Mouse (Mus musculus) olfactory bulb, adult 2 months (tissue): ENCODE results near the gene Ogg1. TPM values are rescaled to one million over a fixed set of nuclear protein-coding genes. Genes with fewer than 3 reads are reported as not detected.

ENCODE experiments used
- H3K27ac ChIP-seq: fragments of 200-500 bp; 2 replicates; pipeline ENCODE4 v1.5.1; 2012; ENCODE audit warnings: low read depth, low read length; ENCODE audit not compliant: insufficient read depth
- H3K4me1 ChIP-seq: fragments of 200-500 bp; 2 replicates; pipeline ENCODE4 v1.6.1; 2012; ENCODE audit warnings: low read length; ENCODE audit not compliant: control insufficient read depth, insufficient read depth
- H3K4me3 ChIP-seq: fragments of 200-500 bp; 2 replicates; pipeline ENCODE4 v1.5.1; 2012; ENCODE audit warnings: mild to moderate bottlenecking, low read depth, low read length, moderate library complexity; ENCODE audit not compliant: insufficient read depth
- CTCF ChIP-seq: fragments of 200-500 bp; IDR thresholded peaks from 2 replicates; pipeline ENCODE4 v1.5.1; 2012; ENCODE audit warnings: low read depth, mild to moderate bottlenecking, low read length, moderate library complexity; ENCODE audit not compliant: insufficient read depth
- POLR2A ChIP-seq: fragments of 200-500 bp; IDR thresholded peaks from 2 replicates; pipeline ENCODE4 v1.6.1; 2012; ENCODE audit warnings: mild to moderate bottlenecking, low read depth, low read length, moderate library complexity; ENCODE audit not compliant: insufficient read depth
- WGBS: fragments of 180-500 bp; shearing (Covaris S2); methylation state at CpG from one replicate; pipeline ENCODE4 v1.1.7; 2018; 5-methylcytosine and 5-hydroxymethylcytosine counted together
- polyA plus RNA-seq: library from polyadenylated mRNA; stranded (reverse); fragments of >200 nt; gene quantifications from 2 replicates; pipeline ENCODE4 v1.2.4, GENCODE M21; 2012; ENCODE audit warnings: low replicate concordance; ENCODE audit not compliant: missing spikeins, insufficient read depth, insufficient read length

Ogg1 gene
- polyA plus RNA-seq, 1 experiment: not detected

DNA sequence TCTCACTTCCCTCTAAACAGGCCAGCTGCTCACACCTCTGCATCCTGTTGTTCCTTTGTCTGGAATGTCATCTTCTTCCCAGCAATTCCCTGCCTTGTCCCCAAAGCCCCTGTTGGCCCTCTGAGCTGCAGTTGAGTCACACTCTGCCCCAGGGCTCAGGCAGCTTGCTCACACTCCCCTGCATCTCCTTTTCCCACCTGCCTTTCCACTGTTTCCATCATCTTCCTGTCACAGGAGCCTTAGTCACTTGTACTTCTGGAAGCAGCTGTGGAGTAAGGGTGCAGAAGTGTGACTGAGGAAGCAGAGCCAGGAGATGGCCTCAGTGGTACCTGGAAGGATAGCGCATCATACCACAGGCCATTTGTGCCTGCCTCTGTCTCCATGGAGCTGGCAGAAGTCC lies 35.5 kb downstream of the Ogg1 start:
- H3K4me1 ChIP-seq: no peaks in the 10 kb centered on the region; the same call in 1 of the 2 replicates
- no peak overlapping the region for H3K27ac ChIP-seq
- TF ChIP-seq POLR2A (no peak), CTCF (no peak)
- 92% methylated on average over 1 of the region's 1 CpGs for WGBS
- no peak overlapping the region for H3K4me3 ChIP-seq

DNA sequence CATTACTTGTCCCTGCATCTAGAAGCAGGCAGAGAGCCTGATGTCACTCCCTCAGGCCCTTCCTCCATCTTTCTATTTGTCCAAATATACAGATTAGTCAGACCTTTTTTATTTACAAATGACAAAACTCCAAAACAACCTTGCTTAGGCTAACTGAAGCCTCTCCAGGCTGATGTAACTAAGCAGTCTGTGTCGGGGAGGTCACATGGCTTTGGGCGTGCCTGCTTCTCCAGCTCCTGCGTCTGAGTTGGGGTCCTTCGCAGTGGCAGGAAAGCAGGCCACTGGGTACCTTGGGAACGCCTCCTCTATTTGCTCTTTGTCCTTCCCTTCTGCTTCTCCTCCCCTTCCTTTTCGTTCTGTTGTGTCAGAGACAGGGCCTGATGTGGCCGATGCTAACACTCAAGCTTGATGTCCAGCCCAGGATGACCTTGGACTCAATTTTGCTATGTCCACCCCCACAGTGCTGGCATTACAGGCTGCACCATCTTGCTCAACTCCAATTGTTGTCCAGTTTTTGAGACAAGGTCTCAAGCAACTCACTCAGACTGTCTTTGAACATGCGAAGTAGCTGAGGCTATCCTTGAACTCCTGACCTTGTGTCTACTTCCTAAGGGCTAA lies 37.9 kb downstream of the Ogg1 start:
- H3K27ac ChIP-seq: no peak overlapping the region
- no peak for TF ChIP-seq POLR2A
- TF ChIP-seq CTCF: no peak
- WGBS: 69% methylated on average over 8 of the region's 8 CpGs
- no peaks in the 10 kb centered on the region; the same call in 1 of the 2 replicates for H3K4me1 ChIP-seq
- no peak overlapping the region for H3K4me3 ChIP-seq

- H3K4me3 ChIP-seq: no peak overlapping the region
- no peaks in the 10 kb centered on the region; the same call in 1 of the 2 replicates for H3K4me1 ChIP-seq
- TF ChIP-seq CTCF (no peak), POLR2A (no peak)
- WGBS: 85% methylated on average over 6 of the region's 6 CpGs
- no peak overlapping the region for H3K27ac ChIP-seq
Measured at GRCm38 (mm10) chr6:113366639-113367038, 39.9 kb downstream of the Ogg1 start.

GRCm38 (mm10) chr6:113367574-113367973 lies 40.8 kb downstream of the Ogg1 start:
- H3K4me3 ChIP-seq: no peak overlapping the region
- WGBS: 97% methylated on average over 1 of the region's 1 CpGs
- no peak for TF ChIP-seq CTCF
- no peak for TF ChIP-seq POLR2A
- H3K4me1 ChIP-seq: no peaks in the 10 kb centered on the region; the same call in 1 of the 2 replicates
- no peak overlapping the region for H3K27ac ChIP-seq

DNA sequence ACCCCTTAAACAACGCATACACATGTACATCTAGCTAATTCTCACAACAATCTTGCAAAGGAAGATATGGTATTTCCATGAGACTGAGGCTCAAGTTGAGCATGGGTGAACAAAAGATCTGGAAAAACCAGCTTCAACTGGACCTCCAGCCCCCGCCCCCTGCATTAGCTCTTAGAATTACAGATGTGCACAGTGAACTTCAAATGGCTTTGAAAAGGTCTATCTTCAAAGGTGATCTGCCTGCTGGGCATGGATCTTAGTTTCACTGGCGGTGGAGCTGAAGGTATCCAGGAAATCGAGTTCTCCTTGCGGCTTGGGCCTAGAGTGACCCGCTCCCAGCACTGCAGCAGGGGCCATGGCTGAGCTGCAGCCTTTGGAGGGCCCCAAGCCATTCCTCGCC lies 41.4 kb downstream of the Ogg1 start:
- no peak overlapping the region for H3K4me3 ChIP-seq
- no peaks in the 10 kb centered on the region; the same call in 1 of the 2 replicates for H3K4me1 ChIP-seq
- no peak overlapping the region for H3K27ac ChIP-seq
- TF ChIP-seq POLR2A: no peak
- no peak for TF ChIP-seq CTCF
- 90% methylated on average over 7 of the region's 7 CpGs for WGBS

- Histone ChIP-seq H3K27ac (no peak overlapping the region), H3K4me3 (no peak overlapping the region), H3K4me1 (no peaks in the 10 kb centered on the region; the same call in 1 of the 2 replicates)
- TF ChIP-seq POLR2A: no peak
- no peak for TF ChIP-seq CTCF
- 65% methylated on average over 5 of the region's 5 CpGs for WGBS
Measured at GRCm38 (mm10) chr6:113368577-113368976, 41.8 kb downstream of the Ogg1 start.

GRCm38 (mm10) chr6:113370194-113370929 lies 43.6 kb downstream of the Ogg1 start:
- no peak overlapping the region for H3K4me3 ChIP-seq
- no peak for TF ChIP-seq CTCF
- no peak for TF ChIP-seq POLR2A
- no peak overlapping the region for H3K27ac ChIP-seq
- 93% methylated on average over 20 of the region's 20 CpGs for WGBS
- H3K4me1 ChIP-seq: no peaks in the 10 kb centered on the region

DNA sequence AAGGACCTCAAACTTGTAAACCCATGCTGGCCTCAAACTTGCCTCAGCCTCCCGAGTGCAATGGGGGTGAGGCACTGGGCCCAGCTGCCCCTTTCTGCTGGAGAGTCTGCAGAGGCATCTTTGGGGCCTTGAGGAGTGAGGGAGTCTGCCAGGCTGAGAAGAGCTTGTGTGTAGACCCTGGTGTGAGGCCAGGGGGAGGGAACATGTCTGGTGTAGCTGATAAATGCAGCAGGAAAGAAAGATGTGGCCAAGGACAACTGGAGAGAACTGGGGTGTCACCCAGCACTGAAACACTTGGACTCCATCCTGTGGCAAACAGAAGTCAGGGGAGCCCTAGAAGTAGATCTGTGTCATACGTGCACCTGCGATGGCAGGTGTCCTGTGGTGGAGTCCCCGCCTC lies 46.7 kb downstream of the Ogg1 start:
- H3K4me1 ChIP-seq: 0 out of 2 replicates have a peak, but pooled peaks cover 2% of the 10 kb centered on the region
- no peak overlapping the region for H3K27ac ChIP-seq
- no peak for TF ChIP-seq CTCF
- no peak overlapping the region for H3K4me3 ChIP-seq
- WGBS: 93% methylated on average over 4 of the region's 4 CpGs

- Histone ChIP-seq H3K27ac (peak overlapping the region; percentile 52; the same call in 1 of the 2 replicates), H3K4me3 (peak overlapping the region; percentile 87), H3K4me1 (peaks cover 5% of the 10 kb centered on the region; the same call in 1 of the 2 replicates)
- TF ChIP-seq POLR2A (no peak), CTCF (no peak)
- WGBS: 8% methylated on average over 7 of the region's 7 CpGs
Measured at GRCm38 (mm10) chr6:113377172-113377495, 50.4 kb downstream of the Ogg1 start.
